Mouse (Mus musculus) heart, adult 2 months (tissue): ENCODE data around the gene Xrn1.

Source experiments
- CTCF ChIP-seq: fragments of 200-600 bp; IDR thresholded peaks from 2 replicates; pipeline ENCODE4 v1.8.1; 2022; ENCODE audit warnings: antibody characterized with exemption, mild to moderate bottlenecking, moderate library complexity
- EP300 ChIP-seq: fragments of 200-500 bp; IDR thresholded peaks from 2 replicates; pipeline ENCODE4 v1.6.1; 2011; ENCODE audit warnings: low read depth, low read length, control low read depth; ENCODE audit not compliant: insufficient read depth
- POLR2A ChIP-seq: fragments of 200-500 bp; IDR thresholded peaks from 2 replicates; pipeline ENCODE4 v1.6.1; 2011; ENCODE audit warnings: mild to moderate bottlenecking, low read depth, low read length, control low read depth; ENCODE audit not compliant: insufficient read depth

GRCm38 (mm10) chr9:96023921-96024320, 69.4 kb downstream of the Xrn1 start:
- TF ChIP-seq CTCF: no peak
- no peak for TF ChIP-seq POLR2A
- TF ChIP-seq EP300: no peak
